Mouse (Mus musculus): ENCODE measurements around the gene Phyhipl. TPM values are rescaled to one million over a fixed set of nuclear protein-coding genes. Genes with fewer than 3 reads are reported as not detected.

The Phyhipl gene
- polyA plus RNA-seq, 1 experiment from 2014 or later, result 0.07 TPM

DNA sequence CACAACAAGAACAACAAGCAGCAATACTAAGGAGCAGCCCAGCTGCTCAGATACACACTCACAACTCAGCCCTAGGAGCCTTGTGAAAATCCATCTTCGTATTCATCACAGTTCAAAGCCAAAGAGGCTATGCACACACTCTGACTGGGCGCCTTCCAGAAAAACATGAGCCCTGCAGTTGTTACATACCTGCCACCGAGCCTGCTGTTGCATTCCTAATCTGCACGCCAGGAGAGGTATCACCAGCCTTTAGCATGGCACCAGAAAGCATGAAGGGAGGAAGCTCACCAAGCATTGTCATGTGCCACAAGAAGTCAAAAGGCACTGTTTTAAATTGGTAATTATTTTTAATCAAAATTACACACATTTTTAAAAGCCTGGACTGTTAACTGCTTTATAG lies 1.1 kb downstream of the Phyhipl start:
- ATAC-seq, result no peak
- no peak overlapping the region for H3K4me2 ChIP-seq (ENCODE audit: low read depth, low read length)

DNA sequence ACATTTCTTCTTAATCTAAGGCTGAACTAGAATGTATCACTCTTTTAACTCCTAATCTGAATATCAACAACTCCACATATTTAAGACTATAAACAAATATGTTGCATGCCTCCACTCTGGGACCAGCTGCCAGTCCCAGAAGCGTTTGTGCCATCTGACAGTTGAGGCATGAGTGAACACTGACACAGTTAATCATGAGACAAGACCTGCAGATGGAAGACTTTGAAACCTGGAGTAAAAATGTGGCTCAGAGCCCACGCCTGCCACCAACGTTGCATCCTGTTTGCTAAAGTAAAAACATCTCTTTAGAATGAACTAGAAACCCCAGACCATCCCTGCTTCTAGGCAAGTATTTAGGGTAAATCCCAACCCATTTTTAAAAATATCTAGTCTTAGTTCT lies 1.6 kb downstream of the Phyhipl start:
- no peaks in the 10 kb centered on the region for H3K4me1 ChIP-seq (ENCODE audit: insufficient read depth)
- no peak for TF ChIP-seq EP300 (IDR thresholded peaks at IDR 0.05; ENCODE audit: low read depth)
- TF ChIP-seq CTCF (IDR thresholded peaks at IDR 0.05; ENCODE audit: low read depth), result no peak
- no peak overlapping the region for H3K4me2 ChIP-seq (ENCODE audit: low read depth, low read length)
- H3K4me3 ChIP-seq (ENCODE audit: low read depth, low read length), result no peak overlapping the region
- no peak overlapping the region for H3K27ac ChIP-seq (ENCODE audit: low read depth)
- H3K27me3 ChIP-seq (ENCODE audit: insufficient read depth, low read length), result no peaks in the 10 kb centered on the region
- ATAC-seq, result no peak
- WGBS (ENCODE audit: insufficient replicate concordance), result 63% methylated on average over 3 of the region's 3 CpGs
- DNase-seq, result no peak
- H3K9me3 ChIP-seq (ENCODE audit: low read length), result no peaks in the 10 kb centered on the region
- H3K9ac ChIP-seq (replicated peaks), result no peak overlapping the region
- no peaks in the 10 kb centered on the region for H3K36me3 ChIP-seq (replicated peaks; ENCODE audit: insufficient read depth, low read length)

More for the DNA sequence above, 1.1 kb downstream of the Phyhipl start:
- no peaks in the 10 kb centered on the region for H3K9me3 ChIP-seq (ENCODE audit: low read length)
- H3K27me3 ChIP-seq (ENCODE audit: insufficient read depth, low read length), result no peaks in the 10 kb centered on the region
- H3K4me1 ChIP-seq (ENCODE audit: insufficient read depth), result no peaks in the 10 kb centered on the region
- DNase-seq, result no peak
- whole genome bisulfite sequencing (ENCODE audit: insufficient replicate concordance), result 73% methylated on average over 4 of the region's 4 CpGs
- H3K9ac ChIP-seq (replicated peaks), result no peak overlapping the region
- no peak overlapping the region for H3K4me3 ChIP-seq (ENCODE audit: low read depth, low read length)
- H3K27ac ChIP-seq (ENCODE audit: low read depth), result no peak overlapping the region
- H3K36me3 ChIP-seq (replicated peaks; ENCODE audit: insufficient read depth, low read length), result no peaks in the 10 kb centered on the region
- no peak for TF ChIP-seq EP300 (IDR thresholded peaks at IDR 0.05; ENCODE audit: low read depth)
- TF ChIP-seq CTCF (IDR thresholded peaks at IDR 0.05; ENCODE audit: low read depth), result no peak

DNA sequence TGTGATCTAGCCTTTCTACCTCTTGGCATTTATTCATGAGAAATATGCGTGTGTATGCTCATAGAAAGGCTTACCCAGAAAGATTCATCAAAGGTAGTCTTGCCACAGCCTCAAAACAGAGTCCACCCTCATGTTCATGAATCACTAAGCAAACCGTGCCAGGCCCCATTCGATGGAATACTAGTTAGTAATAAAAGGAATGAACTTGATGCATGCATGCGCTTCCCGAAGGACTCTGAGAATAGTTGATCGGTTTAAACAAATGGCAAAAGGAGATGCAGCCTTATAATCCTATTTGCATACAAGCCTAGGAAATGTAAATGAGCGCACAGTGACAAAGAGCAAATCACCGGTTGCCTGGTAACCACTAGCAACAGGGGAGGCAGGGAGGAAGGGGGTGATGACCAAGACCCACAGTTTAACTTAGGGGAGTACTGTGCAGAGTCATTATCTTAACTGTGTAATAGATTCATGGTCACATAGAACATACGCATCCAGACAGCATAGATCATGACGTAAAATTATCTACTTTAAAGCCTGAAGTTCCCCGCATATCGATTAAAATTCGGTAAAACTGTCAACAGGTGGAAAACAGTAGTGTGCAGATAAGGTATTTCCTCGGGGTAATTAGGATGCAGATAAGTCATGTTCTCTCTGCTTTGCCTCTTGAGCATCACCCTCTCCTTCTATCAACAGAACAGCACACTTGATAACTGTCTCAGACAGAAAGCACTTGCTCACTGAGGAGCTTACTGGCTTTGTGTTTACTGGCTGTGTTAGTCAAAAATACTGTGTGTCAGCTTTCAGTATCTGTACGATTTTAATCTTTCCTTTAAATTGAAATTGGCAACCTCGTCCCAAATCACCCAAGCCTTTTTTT lies 3.8 kb downstream of the Phyhipl start:
- H3K4me2 ChIP-seq (ENCODE audit: low read depth, low read length), result no peak overlapping the region
- no peaks in the 10 kb centered on the region for H3K36me3 ChIP-seq (replicated peaks; ENCODE audit: insufficient read depth, low read length)
- TF ChIP-seq CTCF (IDR thresholded peaks at IDR 0.05; ENCODE audit: low read depth) (no peak), EP300 (IDR thresholded peaks at IDR 0.05; ENCODE audit: low read depth) (no peak)
- H3K9ac ChIP-seq (replicated peaks), result no peak overlapping the region
- no peak overlapping the region for H3K4me3 ChIP-seq (ENCODE audit: low read depth, low read length)
- no peaks in the 10 kb centered on the region for H3K27me3 ChIP-seq (ENCODE audit: insufficient read depth, low read length)
- 49% methylated on average over 16 of the region's 16 CpGs for WGBS (ENCODE audit: insufficient replicate concordance)
- H3K4me1 ChIP-seq (ENCODE audit: insufficient read depth), result no peaks in the 10 kb centered on the region
- no peak overlapping the region for H3K27ac ChIP-seq (ENCODE audit: low read depth)
- ATAC-seq (no peak), DNase-seq (no peak)
- H3K9me3 ChIP-seq (ENCODE audit: low read length), result no peaks in the 10 kb centered on the region

DNA sequence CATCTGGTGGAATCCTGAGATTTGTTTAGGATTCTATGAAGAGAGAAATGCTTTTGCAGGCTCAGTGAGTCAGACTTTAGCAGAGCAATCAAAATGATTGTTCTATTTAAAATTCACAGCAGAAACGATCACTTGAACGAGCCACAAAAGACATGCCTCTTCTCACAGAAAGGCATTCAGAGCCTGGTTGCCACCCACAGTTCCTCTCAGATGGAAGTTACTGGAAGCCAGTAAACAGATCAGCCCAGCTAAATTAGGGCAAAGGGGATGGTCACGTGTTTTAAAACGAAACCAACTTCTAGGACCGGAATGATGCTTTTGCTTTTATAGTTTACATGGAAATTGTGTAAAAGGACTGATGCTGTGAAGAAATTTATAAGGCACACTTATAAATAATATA lies 6.9 kb downstream of the Phyhipl start:
- WGBS (ENCODE audit: insufficient replicate concordance), result 67% methylated on average over 5 of the region's 5 CpGs
- DNase-seq (no peak), ATAC-seq (no peak)
- no peak overlapping the region for H3K27ac ChIP-seq (ENCODE audit: low read depth)
- no peak overlapping the region for H3K4me2 ChIP-seq (ENCODE audit: low read depth, low read length)
- H3K9ac ChIP-seq (replicated peaks), result no peak overlapping the region
- H3K4me3 ChIP-seq (ENCODE audit: low read depth, low read length), result no peak overlapping the region
- H3K27me3 ChIP-seq (ENCODE audit: insufficient read depth, low read length), result no peaks in the 10 kb centered on the region
- H3K36me3 ChIP-seq (replicated peaks; ENCODE audit: insufficient read depth, low read length), result no peaks in the 10 kb centered on the region
- H3K4me1 ChIP-seq (ENCODE audit: insufficient read depth), result no peaks in the 10 kb centered on the region
- TF ChIP-seq EP300 (IDR thresholded peaks at IDR 0.05; ENCODE audit: low read depth), result no peak
- TF ChIP-seq CTCF (IDR thresholded peaks at IDR 0.05; ENCODE audit: low read depth), result no peak
- no peaks in the 10 kb centered on the region for H3K9me3 ChIP-seq (ENCODE audit: low read length)

DNA sequence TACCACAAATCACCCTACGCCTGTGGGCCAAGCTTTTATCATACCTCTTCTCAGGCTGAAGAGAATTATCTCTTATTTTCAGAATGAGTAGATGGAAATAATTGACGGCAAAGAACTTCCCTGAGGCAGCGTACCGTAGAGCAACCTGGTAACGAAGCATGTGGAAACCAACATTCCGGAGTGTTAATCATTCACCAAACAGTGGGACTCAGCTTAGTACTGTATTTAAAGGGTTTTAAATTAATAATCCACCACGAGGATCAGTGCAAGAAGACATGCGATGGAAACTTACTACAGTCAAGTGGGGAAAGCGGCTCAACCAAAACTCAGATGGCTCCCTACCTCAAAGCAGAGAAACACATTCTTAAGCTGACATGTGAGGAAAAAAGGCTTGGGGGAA lies 12.6 kb downstream of the Phyhipl start:
- Histone ChIP-seq H3K9ac (replicated peaks) (no peak overlapping the region), H3K4me3 (ENCODE audit: low read depth, low read length) (no peak overlapping the region), H3K4me2 (ENCODE audit: low read depth, low read length) (no peak overlapping the region), H3K27ac (ENCODE audit: low read depth) (no peak overlapping the region), H3K9me3 (ENCODE audit: low read length) (no peaks in the 10 kb centered on the region), H3K27me3 (ENCODE audit: insufficient read depth, low read length) (no peaks in the 10 kb centered on the region), H3K4me1 (ENCODE audit: insufficient read depth) (no peaks in the 10 kb centered on the region), H3K36me3 (replicated peaks; ENCODE audit: insufficient read depth, low read length) (no peaks in the 10 kb centered on the region)
- WGBS (ENCODE audit: insufficient replicate concordance), result 67% methylated on average over 9 of the region's 9 CpGs
- ATAC-seq, result no peak
- TF ChIP-seq EP300 (IDR thresholded peaks at IDR 0.05; ENCODE audit: low read depth) (no peak), CTCF (IDR thresholded peaks at IDR 0.05; ENCODE audit: low read depth) (no peak)
- DNase-seq, result no peak

DNA sequence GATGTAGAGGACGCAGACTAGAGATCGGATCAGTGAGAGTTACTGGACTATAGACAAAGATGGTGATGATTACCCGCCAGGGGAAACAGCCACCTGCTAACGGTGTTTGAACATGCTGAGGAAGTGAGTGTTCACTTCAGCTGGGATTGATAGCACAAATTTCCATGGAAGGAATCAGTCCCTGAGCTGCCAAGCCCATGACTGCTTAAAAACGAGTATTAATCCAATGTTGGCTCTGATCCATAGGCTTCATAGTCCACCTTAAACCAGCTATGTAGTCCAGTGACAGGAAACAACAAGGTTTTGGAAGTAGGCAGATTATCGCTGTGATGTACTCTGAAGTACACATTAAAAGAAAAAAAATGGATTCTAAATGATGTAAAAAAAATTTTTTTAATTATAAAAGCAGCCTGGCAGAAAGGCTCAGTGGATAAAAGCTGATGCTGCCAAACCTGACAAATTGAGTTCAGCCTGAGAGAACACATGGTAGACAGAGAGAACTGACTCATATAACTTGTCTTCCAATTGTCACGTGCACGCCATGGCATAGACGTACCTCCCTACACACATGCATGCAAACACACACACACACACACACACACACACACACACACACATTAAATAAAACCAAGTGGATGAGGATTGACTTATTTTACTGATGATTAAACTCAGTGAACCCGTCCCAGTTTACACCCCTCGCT lies 14.7 kb downstream of the Phyhipl start:
- H3K27me3 ChIP-seq (ENCODE audit: insufficient read depth, low read length), result no peaks in the 10 kb centered on the region
- no peak overlapping the region for H3K27ac ChIP-seq (ENCODE audit: low read depth)
- H3K9ac ChIP-seq (replicated peaks), result no peak overlapping the region
- DNase-seq, result no peak
- no peaks in the 10 kb centered on the region for H3K4me1 ChIP-seq (ENCODE audit: insufficient read depth)
- no peak for ATAC-seq
- TF ChIP-seq EP300 (IDR thresholded peaks at IDR 0.05; ENCODE audit: low read depth) (no peak), CTCF (IDR thresholded peaks at IDR 0.05; ENCODE audit: low read depth) (no peak)
- H3K36me3 ChIP-seq (replicated peaks; ENCODE audit: insufficient read depth, low read length), result no peaks in the 10 kb centered on the region
- H3K4me2 ChIP-seq (ENCODE audit: low read depth, low read length), result no peak overlapping the region
- H3K4me3 ChIP-seq (ENCODE audit: low read depth, low read length), result no peak overlapping the region
- no peaks in the 10 kb centered on the region for H3K9me3 ChIP-seq (ENCODE audit: low read length)
- WGBS (ENCODE audit: insufficient replicate concordance), result 75% methylated on average over 11 of the region's 11 CpGs
